Mouse (Mus musculus) left cerebral cortex, postnatal 36 days (tissue): ENCODE results near the gene Gprc5d. TPM values are rescaled to one million over a fixed set of nuclear protein-coding genes. Genes with fewer than 3 reads are reported as not detected.

Experiments
- DNase-seq, 2 experiments: peaks; one replicate each; pipeline ENCODE4 v3.0.0; 2021 to 2022; ENCODE audit warnings: low spot score in 2 of 2, mixed read lengths in 1 of 2
- intact Hi-C: fragments of 180-260 bp; cut with DNase I; formaldehyde crosslinking; loops from one replicate; pipeline ENCODE4 v1.15.1; 2025
- total RNA-seq, 2 experiments: library from RNA; stranded (reverse); gene quantifications; 2 replicates each; pipeline ENCODE4 v1.2.3; 2021

Gprc5d gene
- total RNA-seq, 2 experiments from 2014 or later, result not detected

- no peak for DNase-seq
- intact Hi-C loops, result no loop called here
These were observed 20.1 kb upstream of the Gprc5d start for GRCm38 (mm10) chr6:135138207-135138606.

- no peak for DNase-seq
- intact Hi-C loops, result no loop called here
These were observed 19.7 kb upstream of the Gprc5d start for GRCm38 (mm10) chr6:135137736-135138135.

GRCm38 (mm10) chr6:135136439-135137161 is 18.5 kb upstream of the Gprc5d start:
- no peak for DNase-seq
- intact Hi-C loops, result no loop called here

- intact Hi-C loops, result no loop called here
- no peak for DNase-seq
These were observed 17.7 kb upstream of the Gprc5d start for GRCm38 (mm10) chr6:135135735-135136134.

- peak in 1 of 2 experiments; percentile 53 for DNase-seq
- intact Hi-C loops, result no loop called here
These were observed 15.4 kb upstream of the Gprc5d start for GRCm38 (mm10) chr6:135133486-135133885.

- intact Hi-C loops, result no loop called here
- DNase-seq, result no peak
These were observed 15.0 kb upstream of the Gprc5d start for GRCm38 (mm10) chr6:135133086-135133485.

GRCm38 (mm10) chr6:135124755-135125380 is 6.8 kb upstream of the Gprc5d start:
- intact Hi-C loops, result no loop called here
- DNase-seq, result no peak

- intact Hi-C loops, result no loop called here
- DNase-seq, result no peak
These were observed 1.6 kb downstream of the Gprc5d start for GRCm38 (mm10) chr6:135116479-135116878.

- intact Hi-C loops, result no loop called here
These were observed 5.0 kb downstream of the Gprc5d start for GRCm38 (mm10) chr6:135113114-135113436.

GRCm38 (mm10) chr6:135112411-135113113 is 5.5 kb downstream of the Gprc5d start:
- intact Hi-C loops, result no loop called here
- no peak for DNase-seq

More at GRCm38 (mm10) chr6:135113114-135113436, 5.0 kb downstream of the Gprc5d start:
- DNase-seq, result no peak

GRCm38 (mm10) chr6:135107014-135107413 is 11.1 kb downstream of the Gprc5d start:
- DNase-seq, result no peak
- intact Hi-C loops, result no loop called here

GRCm38 (mm10) chr6:135102736-135103303 is 15.3 kb downstream of the Gprc5d start:
- DNase-seq, result no peak
- intact Hi-C loops, result no loop called here

- no peak for DNase-seq
- intact Hi-C loops, result no loop called here
These were observed 17.2 kb downstream of the Gprc5d start for GRCm38 (mm10) chr6:135100787-135101472.

GRCm38 (mm10) chr6:135092798-135093470 is 25.1 kb downstream of the Gprc5d start:
- DNase-seq, result peak; percentile 50 to 70
- intact Hi-C loops, result no loop called here

- intact Hi-C loops, result no loop called here
- no peak for DNase-seq
These were observed 27.4 kb downstream of the Gprc5d start for GRCm38 (mm10) chr6:135090661-135091060.

GRCm38 (mm10) chr6:135089786-135090185 is 28.3 kb downstream of the Gprc5d start:
- intact Hi-C loops, result loop anchor here (5.0 kb wide), 3 partner anchors 158 to 313 kb away; no protein-coding TSS in a partner anchor
- peak; percentile 32 to 39 for DNase-seq

GRCm38 (mm10) chr6:135087721-135088451 is 30.2 kb downstream of the Gprc5d start:
- peak; percentile 81 to 85 for DNase-seq
- intact Hi-C loops, result loop anchor here (1.0 to 5.0 kb wide), 4 partner anchors 56 to 314 kb away; no protein-coding TSS in a partner anchor

GRCm38 (mm10) chr6:135085703-135086102 is 32.4 kb downstream of the Gprc5d start:
- intact Hi-C loops, result loop anchor here (5.0 kb wide), 3 partner anchors 162 to 317 kb away; no protein-coding TSS in a partner anchor
- DNase-seq, result no peak
